Mouse (Mus musculus) gastrocnemius, postnatal 4 days (tissue): ENCODE data around the gene Kat7. TPM values are rescaled to one million over a fixed set of nuclear protein-coding genes. Genes with fewer than 3 reads are reported as not detected.

Experiments used
- DNase-seq, 2 experiments: peaks; one replicate each; pipeline ENCODE4 v3.0.0; 2021 to 2022; ENCODE audit warnings: low spot score in 2 of 2, mixed read lengths in 2 of 2
- total RNA-seq, 2 experiments: library from RNA; stranded (reverse); gene quantifications; 2 replicates each; pipeline ENCODE4 v1.2.3; 2021

The Kat7 gene
- total RNA-seq, 2 experiments from 2014 or later, result 44.2 to 44.4 TPM

DNA sequence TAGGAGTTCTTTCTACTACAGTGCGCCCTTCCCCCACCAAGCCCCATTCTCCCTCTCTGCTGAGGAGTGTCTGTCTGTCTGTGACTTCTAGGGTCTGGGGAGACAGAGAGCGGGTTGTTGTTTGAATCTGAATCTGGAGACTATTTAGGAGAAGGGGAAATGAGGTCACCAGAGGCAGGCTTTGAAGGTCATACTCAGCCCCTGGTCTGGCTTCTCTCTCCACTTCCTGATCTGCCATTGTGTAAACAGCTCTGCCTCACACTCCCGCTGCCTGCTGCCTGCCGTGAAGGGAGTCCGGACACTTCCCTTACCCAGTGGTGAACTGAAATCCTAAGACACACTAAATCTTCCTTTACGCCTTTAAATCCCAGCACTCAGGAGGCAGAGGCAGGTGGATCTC lies 71.6 kb downstream of the Kat7 start:
- DNase-seq, result no peak

DNA sequence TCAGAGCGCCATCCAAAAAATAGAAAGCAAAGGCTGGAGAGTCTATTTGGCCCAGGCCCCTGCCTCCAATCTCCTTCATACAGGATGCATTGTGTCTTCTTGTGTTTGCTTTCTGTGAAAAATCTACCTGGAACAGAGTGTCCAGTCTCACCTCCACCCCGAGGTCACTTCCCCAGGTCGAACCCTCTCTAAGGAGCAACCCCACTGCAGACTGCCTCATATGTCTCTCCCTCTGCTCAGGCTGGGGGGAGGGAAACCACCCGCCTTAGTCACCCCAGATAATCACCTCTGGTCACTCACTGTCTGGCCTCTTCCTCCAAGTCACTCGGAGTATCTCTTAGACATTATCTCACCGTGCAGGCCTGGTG lies 77.7 kb downstream of the Kat7 start:
- no peak for DNase-seq

DNA sequence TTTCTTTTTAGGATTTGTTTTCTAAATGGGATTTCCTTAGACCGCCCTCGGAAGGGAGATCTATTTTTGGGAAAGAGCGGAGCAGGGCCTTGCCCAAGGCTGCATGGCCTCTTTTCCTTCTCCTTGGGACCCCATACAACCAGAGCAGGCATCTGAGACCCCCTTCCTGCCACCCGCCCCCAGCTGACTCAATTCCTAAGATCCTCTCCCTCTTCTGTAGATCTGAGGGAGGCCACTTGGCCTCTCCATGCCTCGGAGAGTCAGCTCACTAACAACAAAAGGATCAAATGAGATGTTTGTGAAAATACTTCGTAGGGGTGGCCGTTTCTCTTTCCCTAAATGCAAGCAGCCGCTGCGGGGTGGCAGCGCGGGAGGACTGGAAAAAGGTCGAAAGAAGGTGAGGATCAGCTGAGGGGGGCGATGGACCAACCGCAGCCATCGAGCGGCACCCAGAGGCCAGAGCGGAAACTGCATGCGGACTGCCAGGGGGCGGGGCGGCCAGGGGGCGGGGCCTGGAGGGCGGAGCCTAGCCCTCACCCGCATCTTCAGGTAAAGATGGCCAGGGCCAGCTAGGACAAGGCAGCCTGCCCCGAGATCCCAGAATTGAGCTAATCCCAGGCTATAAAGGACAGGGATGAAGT lies 78.2 kb downstream of the Kat7 start:
- peak; percentile 61 to 71 for DNase-seq

DNA sequence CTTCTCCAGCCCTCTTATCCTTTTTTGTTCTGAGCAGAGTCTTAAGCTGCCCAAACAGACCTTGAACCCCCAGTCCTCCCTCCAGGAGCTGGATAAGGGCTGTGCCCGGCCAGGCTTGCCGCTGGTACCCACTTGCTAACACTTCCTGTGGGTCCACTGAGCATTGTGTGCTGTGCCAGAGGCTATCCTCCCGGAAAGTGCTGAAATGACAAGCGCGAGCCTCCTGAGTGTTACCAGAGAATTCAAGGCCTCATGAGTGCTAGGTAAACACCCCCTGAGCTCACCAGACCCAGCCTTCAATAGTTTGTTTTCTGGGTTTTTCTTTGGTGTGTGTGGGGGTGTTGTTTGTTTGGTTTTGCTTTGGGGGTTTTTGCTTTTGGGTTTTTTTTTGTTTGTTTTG lies 82.6 kb downstream of the Kat7 start:
- no peak for DNase-seq

DNA sequence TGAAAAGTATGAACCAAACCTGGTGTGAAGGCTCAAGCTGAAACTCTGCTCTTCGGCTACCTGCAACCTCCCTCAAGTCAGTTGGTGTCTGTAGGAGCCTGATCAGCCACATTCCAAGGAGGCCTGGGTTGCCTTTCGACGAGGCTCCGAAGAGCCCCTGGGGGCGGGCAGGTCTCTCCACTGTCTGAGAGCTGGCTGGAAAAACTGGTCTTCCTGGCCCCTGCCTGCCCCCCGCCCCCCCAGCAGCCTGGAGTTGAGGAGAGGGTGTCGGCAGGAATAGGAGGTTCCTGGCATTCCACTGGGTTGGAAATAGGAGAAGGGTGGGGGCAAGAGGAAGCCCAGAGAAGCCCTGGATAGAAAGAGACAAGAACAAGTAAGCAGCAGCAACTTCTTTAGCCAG lies 84.6 kb downstream of the Kat7 start:
- no peak for DNase-seq

Other genes with a start within 250 kb of the Kat7 start
- gene Itga3, start 233.4 kb downstream of the Kat7 start, total RNA-seq, result 1 to 10 TPM; 4.8 to 5.5 TPM
- gene Dlx3, start 190.1 kb downstream of the Kat7 start, total RNA-seq, result under 1 TPM; 0.34 to 0.60 TPM
- not detected for gene Dlx4, start 164.0 kb downstream of the Kat7 start, total RNA-seq
- gene Tac4, start 48.7 kb downstream of the Kat7 start, total RNA-seq, result not detected
- gene Fam117a, start 26.8 kb upstream of the Kat7 start, total RNA-seq, result 10 to 100 TPM; 21.1 to 24.9 TPM
- 10 to 100 TPM; 47.4 to 49.3 TPM for gene Slc35b1, start 74.4 kb upstream of the Kat7 start, total RNA-seq
- 100 to 1,000 TPM; 191 to 194 TPM for gene Spop, start 103.8 kb upstream of the Kat7 start, total RNA-seq
- 1 to 10 TPM; 1.3 to 1.8 TPM for gene Nxph3, start 204.3 kb upstream of the Kat7 start, total RNA-seq